Mouse (Mus musculus) left cerebral cortex, postnatal 25 days (tissue): ENCODE measurements around the gene Pon3. TPM values are rescaled to one million over a fixed set of nuclear protein-coding genes. Genes with fewer than 3 reads are reported as not detected.

Source experiments
- DNase-seq, 2 experiments: peaks; one replicate each; pipeline ENCODE4 v3.0.0; 2022; ENCODE audit warnings: low spot score in 2 of 2, mixed read lengths in 1 of 2
- intact Hi-C: fragments of 180-260 bp; cut with DNase I; formaldehyde crosslinking; loops from one replicate; pipeline ENCODE4 v1.15.1; 2025
- total RNA-seq, 2 experiments: library from RNA; stranded (reverse); gene quantifications; 2 replicates each; pipeline ENCODE4 v1.2.3; 2021

The Pon3 gene
- total RNA-seq, 2 experiments from 2014 or later = 1.8 to 2.3 TPM

DNA sequence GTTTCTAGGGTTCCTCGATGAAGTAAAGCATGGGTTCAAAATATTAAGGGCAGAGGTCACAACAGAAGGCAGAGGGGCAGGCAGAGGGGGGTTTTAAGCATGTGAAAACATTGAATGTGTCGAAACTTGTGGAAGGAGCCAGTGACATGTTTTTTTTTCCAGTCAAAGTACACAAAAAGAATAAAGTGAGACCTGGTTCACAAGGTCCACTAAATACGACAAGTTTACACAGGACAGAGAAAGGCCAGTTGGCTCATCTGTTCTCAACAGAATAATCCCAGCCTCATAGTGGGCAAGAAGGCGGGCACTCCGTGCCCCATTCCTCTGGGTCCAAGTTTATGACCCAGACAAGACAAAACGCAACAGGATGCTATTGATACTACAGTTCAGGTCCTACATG, 67.1 kb downstream of the Pon3 start:
- intact Hi-C loops = no loop called here
- no peak for DNase-seq

DNA sequence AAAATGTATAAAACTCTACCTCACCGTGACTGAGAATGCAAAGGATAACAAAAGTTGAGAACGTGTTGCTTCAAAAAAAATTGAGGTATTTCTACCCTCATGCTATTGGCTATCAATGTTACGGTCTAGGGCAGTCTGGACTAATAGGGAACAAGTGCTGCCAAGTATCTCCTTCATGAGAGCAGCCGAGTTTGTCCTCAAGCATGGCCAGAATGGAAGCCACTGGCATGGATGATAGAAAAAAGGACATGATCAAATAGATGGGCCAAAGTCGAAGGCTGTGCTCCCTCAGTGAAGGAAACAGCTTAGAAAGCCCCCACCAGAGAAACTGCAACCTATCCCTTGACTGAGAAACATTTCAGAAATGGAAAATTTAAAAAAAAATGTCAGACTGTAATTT, 68.0 kb downstream of the Pon3 start:
- no peak for DNase-seq
- intact Hi-C loops = no loop called here

DNA sequence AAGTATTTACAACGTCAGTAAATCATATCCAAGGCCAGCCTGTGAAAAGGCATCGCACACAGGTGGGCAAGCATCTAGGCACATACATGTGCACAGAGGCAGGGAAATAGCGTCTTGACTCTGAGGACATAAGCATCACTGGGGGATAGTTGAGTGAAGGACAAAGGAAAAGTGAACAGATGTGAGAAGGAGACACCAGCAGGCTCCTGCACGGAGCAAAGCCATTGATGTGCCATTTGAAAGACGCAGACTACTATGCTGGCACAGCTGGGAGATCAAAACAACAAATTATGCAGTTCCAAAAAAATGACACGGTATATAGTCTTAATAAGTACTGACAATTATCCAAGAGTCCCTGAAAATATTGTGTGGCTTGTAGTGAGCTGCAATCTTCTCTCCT, 68.5 kb downstream of the Pon3 start:
- DNase-seq = no peak
- intact Hi-C loops = no loop called here

DNA sequence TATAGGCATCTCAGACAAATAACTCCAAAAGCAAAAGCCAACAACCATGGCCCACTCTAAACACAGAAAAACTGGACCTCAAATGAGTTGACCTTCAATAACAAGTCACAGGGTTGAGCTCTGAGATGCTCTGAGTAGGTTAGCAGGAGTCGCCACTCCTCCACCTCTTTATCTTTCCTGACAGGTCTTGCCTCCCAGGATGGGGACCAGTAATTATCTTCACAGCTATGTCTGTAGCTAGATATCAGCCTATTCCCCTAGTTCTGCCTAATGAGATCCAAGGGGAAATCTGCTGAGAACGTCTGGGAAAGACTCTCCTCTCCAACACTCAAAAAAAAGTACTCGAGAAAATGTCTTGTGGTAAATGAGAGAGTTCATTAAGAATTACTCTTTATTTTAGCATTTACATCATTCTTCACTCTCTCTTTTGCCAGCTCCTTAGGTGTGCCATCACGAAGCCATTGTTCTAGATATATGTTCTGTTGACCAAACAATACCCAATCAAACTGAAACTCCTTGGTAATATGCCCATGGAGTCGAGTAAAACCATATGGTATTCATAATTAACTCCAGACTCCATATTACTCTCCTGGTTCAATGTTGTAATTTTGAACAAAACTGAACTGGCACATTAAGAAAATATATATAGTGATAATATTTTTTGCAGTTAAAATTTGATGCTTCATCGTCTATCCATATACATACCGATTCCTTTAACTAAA, 69.7 kb downstream of the Pon3 start:
- DNase-seq = no peak
- intact Hi-C loops = no loop called here

DNA sequence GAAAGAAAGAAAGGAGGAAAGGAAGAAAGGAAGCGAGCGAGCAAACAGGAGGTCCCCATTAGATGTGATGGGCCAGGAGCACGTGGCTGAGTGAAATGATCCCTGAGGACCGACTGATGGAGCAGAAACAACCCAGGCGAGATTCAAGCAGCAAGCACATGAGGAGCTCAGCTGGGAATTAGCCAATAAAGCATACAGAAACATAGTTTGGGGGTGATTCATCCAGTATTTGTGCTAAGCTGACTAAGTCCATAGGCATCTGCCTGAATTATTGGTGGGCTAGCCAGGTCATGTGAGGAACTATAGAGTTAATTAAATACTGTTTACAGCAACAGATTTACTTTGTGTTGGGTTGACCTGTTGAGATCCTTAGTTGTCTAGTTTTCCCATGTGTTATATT, 75.4 kb downstream of the Pon3 start:
- intact Hi-C loops = no loop called here

DNA sequence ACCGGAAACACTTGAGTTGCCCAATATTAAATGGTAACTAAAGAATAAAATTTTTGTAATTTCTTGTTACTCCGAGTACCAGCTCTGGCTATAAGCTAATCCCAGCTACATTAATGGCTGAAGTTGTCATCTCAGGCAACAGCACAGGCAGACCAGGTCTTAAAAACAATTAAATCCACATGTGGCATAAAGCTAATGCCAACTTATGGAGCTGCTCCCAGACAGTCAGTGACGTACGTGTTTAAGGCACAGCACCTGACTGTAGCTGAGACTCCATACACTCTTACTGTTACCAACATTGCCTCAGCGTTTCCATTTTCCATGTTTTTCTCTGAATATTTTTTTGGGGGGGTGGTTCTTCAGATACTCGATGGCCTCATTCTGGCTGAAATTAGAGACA, 76.9 kb downstream of the Pon3 start:
- intact Hi-C loops = no loop called here
- no peak for DNase-seq

More for the DNA sequence above, 75.4 kb downstream of the Pon3 start:
- DNase-seq = no peak

DNA sequence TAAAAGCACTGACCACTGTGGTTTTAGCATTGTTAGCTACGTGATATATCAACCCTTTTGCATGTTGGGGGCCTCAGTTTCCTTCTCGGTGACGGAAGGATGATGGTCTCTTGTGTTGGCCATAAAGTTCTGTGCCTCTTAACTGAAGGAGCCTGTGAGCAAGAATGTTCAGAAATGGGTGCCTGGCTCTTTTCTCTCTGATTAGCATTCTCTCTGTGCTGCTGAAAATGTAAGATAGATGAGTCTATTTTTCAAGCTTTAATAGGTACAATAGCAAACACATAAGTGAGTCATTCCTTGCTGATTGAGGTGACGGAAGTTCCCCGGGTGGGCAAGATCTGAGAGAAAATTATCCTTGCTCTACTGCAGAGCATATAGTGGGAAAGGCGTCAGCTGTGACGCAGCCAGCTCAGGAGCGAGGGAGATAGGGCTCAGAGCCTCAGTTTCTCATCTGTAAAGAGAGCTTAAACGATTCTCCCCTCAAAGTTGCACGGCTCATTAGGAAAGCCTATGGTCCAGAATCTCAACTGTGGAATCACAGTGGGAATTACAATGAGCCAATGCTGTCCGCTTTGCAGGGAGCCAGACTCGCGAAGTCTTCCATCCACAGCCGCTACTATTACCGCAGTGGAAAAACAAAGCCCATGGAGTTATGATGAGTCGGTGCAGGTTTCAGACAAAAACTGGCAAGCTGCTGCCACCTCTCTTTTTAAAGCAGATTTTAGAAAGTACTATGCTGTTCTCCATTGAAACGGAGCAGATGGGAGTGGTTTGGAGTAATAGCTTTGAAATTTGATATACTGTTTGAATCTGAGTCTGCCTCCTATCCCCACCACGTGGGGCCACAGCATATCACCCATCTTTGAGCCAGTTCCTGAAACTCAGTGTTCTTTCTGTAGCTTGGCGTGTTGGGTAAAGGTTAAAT, 77.9 kb downstream of the Pon3 start:
- DNase-seq = peak; percentile 24 to 30
- intact Hi-C loops = no loop called here

DNA sequence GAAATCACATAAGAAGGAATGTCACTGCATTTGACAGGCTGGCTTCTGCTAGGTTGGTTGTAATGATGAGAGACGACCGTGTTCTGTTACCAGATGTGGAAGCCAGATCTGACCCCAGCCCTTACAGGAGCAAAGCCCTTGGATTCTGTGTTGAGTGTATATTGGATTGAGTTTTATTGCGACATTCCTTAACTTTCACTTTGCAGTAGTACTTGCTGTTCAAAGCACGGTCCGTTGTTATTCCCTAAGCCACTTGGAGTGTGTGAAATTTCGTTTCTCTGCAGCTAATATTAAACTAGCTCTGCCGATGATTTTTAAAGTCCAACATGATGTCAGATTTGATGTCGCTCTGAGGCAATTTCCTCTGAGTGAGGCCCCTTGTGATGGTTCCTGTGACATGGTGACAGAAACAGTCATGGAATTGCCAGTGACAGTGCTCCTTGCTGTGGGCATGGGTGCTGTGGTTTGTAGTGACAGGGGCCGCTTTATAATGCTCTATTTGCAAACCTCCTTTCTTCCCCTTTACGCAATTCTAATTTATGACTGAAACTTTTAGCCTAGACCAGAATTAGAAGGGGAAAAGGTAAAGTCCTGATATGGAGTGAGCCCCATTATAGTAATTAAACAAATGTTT, 81.8 kb downstream of the Pon3 start:
- intact Hi-C loops = no loop called here
- no peak for DNase-seq

DNA sequence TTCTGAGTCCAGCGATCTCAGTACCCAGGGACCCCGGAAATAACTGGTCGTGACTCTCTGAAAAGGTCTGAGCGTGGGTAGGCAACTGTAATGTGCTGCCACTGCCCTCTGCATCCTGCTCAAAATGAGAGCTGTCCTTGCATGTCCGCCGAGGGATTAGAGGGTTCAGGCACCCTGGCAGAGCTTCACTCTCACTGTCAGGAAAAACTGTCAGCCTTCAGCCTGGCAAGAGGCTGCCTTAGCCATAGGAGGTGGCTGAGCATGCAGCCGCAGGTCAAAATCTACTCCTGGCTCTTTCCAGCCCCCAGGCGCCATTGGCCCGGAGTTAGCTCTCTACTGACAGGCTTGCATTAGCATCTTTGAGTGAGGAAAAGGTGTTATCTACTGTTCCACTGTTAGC, 83.5 kb downstream of the Pon3 start:
- no peak for DNase-seq
- intact Hi-C loops = no loop called here

DNA sequence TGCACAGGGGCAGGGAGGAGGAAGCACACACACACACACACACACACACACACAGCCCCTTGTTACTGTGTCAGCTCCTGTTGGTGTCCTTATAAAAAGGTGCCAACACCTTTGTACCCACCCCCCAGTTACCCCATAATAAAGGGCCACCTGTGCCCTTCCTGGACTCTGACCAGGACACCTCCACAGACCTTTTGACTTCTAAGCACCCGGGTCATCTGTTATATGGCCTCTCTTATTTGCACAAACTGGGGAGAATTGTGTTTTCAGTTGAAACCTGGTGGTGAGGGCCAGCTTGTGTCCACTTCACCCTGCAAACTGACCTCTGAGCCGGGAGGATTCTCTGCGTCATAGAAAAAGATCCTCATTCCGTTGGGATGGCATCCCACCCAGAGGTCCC, 84.7 kb downstream of the Pon3 start:
- intact Hi-C loops = no loop called here
- DNase-seq = no peak

Other genes with a start within 250 kb of the Pon3 start
- gene Pon1, start 62.3 kb downstream of the Pon3 start, total RNA-seq = not detected
- gene Pon2, start 42.2 kb upstream of the Pon3 start, total RNA-seq = 10 to 100 TPM; 24.5 to 25.4 TPM
- 1 to 10 TPM in 1 of 2 experiments, under 1 TPM in 1; 0.55 to 1.0 TPM for gene Asb4, start 127.1 kb upstream of the Pon3 start, total RNA-seq
- 10 to 100 TPM in 1 of 2 experiments, 1 to 10 TPM in 1; 9.1 to 10.0 TPM for gene Pdk4, start 240.0 kb upstream of the Pon3 start, total RNA-seq